Mouse (Mus musculus) retina, postnatal 7 days (tissue): ENCODE data around the gene Chd1l.
A peak's percentile ranks its signal among the peaks of the same experiment; 100 is the strongest.

ENCODE experiments used
- DNase-seq: peaks from one replicate; pipeline ENCODE4 v3.0.0-alpha.2; 2012; ENCODE audit warnings: low read depth, low spot score

Gene Chd1l

DNA sequence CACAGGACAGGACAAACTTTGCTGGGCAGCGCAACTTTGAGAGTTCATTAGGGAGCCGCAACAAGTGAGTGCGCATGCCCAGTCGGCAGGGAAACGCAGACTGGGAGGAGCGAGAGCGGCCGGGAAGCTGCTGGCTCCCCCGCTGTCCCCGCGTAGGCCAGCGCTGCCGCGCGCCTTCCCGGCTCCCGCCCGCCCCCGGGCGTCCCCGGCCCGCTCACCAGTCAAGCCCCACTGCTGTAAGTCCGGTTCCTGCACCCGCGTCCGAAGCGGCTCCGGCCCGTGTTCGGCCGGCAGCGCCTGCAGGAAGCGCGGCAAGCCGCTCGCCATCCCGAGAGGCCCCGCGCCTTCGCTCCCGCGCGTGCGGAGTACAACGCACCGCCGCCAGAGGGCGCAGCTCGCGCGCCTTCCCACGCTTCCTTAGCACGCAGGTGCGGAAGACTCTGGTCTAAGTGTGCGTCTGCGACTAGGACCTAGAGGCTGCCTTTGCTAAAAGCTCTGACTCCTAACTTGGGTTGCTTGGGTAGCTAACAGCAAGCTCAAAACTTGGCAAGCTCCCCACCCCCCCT lies at the start of gene Chd1l:
Gene Chd1l (minus strand): TSS at position 359 of the 566 bp plus-strand sequence.
- DNase-seq, result peak; percentile 84

- no peak for DNase-seq
Observed at GRCm38 (mm10) chr3:97659746-97660145, 49.7 kb upstream of the Chd1l start.

DNA sequence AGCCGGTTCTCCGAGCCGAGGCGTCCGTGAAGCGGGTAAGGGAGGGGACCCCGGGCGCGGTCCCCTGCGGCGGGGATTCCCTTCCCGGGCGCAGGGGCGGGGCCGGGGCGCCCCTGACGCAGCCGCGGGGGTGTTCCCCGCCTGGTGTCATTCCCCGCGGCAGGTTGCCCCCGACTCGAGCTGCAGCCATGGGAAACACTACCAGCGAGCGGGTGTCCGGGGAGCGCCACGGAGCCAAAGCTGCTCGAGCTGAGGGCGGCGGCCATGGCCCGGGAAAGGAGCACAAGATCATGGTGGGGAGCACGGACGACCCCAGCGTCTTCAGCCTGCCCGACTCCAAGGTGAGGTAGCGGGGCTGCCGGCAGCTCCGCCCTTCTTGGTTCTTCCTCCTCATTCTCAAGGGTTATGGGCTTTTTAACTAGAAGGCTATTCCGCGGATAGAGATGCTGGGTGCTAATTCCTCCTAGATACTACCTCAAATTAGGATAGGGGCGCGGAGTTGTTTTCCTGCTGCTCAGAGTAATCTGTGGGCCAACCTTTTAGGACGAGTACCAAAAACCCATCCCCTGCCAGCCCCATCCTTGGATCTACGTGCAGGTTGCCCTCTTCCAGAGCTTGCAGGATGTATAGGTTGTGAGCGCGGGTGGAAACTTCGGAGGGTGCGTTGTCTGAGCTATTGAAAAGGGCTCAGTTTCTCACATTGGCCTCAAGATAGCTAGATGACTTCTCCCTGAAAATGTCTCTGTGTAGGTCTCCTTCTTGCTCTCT lies 48.6 kb upstream of the Chd1l start:
- DNase-seq, result no peak

DNA sequence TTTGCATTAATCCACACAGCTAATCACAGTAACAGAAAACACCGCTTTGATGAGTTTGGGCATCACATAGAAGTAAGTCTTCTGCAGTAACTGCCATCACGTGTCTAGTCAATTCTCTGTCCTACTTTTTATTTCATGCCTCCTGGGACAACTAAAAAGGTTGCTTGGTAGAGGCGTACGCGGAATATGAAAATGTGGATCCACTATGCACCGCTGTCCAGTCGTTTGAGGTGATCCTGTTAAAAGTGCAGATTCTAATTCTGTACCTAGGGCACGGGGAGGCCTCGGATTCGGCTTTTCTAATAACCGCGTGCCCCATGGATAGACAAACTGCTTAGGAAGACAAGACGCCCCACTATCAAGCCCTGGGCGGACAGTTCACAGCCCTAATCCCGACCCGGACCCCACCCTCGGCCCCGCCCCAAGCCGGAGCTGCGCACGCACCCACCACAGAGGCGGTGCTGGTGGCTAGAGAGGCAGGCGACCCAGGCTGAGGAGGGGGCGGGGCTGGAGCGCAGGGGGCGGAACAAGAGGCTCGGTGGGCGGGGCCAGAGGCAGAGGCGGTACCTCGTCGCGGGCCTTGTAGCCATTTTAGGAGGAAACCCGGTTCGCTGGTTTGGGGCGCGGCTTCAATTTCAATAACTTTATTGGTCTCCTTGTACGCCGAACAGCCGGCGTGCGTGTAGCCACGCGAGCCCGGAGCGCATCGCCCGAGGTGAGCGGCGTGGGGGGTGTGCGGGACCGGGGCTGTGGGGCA lies 47.8 kb upstream of the Chd1l start, which contains the start of gene Prkab2:
Gene Prkab2 (plus strand): TSS at position 539 of the 757 bp plus-strand sequence.
- peak; percentile 96 for DNase-seq

DNA sequence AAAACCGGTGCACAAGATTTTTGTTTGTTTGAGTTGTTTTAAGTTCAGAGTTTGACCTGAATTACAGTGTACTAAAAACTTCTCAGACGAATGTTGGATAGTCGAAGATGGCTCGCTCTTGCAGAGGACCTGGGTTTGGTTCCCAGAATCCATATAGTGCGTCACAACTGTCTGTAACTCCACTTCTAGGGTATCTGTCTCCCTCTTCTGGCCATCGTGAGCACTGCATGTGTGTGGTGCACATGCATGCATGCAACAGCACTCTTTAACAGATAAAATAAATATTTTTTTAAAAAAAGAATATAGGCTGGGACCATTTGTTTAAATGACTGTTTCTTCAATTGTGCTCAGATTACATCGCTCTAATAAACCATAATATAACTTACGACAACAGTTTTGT lies 44.9 kb upstream of the Chd1l start:
- no peak for DNase-seq

DNA sequence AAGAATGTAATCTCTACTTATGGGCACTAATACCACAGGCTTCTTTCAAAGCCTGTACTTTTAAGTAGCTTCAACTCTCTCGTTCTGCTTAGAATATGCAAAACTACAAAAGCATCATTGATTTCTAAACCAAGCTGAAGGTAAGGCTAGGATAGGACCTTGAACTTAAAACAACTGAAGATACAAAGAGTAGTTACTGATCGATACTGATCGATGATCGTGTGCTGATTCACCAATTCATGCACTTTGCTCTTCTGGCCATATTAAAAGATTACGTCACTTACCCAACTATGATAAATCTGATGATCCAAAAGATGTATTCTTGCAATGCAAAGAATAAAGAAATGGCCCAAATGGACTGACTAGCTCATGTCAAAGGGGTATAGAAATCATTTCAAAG lies 43.8 kb upstream of the Chd1l start:
- no peak for DNase-seq

- DNase-seq, result no peak
Observed at GRCm38 (mm10) chr3:97651604-97652003, 41.6 kb upstream of the Chd1l start.

DNA sequence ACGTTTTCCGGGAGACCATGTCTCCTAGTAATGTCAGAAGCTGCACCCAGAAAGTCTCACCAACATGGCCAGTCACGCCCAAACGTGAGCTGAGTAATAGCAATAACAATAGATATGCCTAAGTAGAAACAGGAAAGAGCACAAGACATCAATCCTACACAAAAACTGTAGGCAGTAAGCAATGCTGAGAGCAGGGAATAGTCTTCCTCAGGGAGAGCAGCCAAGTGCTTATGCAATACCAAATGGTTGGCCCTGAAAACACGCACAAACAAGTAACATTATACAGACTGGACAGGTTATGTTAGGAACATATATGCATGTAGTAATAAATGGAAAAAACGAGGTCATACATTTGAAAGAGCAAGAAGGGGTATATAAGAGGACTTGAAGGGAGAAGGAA lies 39.5 kb upstream of the Chd1l start:
- no peak for DNase-seq

GRCm38 (mm10) chr3:97649022-97649421 lies 39.0 kb upstream of the Chd1l start:
- DNase-seq, result no peak

GRCm38 (mm10) chr3:97648518-97648917 lies 38.5 kb upstream of the Chd1l start:
- no peak for DNase-seq

GRCm38 (mm10) chr3:97642001-97642400 lies 32.0 kb upstream of the Chd1l start:
- no peak for DNase-seq

- DNase-seq, result no peak
Observed at GRCm38 (mm10) chr3:97641396-97641795, 31.4 kb upstream of the Chd1l start.

- no peak for DNase-seq
Observed at GRCm38 (mm10) chr3:97634288-97634761, 24.3 kb upstream of the Chd1l start.

DNA sequence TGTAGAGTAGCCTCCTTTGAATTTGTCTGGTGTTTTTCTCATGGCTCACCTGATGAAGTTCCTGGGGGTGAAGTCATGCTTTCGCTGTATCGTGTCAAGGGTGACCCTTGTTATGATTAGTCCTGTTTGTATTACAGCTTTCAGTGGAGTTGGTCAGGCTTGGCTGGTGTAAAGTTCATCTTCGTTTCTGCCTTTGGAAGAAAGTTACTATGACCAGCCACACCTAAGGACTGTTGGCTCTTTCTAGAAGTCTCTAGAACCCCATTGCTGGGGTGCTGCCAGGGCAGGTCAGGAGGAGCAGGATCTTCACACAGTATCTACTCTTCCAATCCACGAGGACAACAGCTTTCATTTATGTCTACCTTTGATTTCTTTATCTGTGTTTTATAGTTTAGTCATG lies 23.5 kb upstream of the Chd1l start:
- no peak for DNase-seq

DNA sequence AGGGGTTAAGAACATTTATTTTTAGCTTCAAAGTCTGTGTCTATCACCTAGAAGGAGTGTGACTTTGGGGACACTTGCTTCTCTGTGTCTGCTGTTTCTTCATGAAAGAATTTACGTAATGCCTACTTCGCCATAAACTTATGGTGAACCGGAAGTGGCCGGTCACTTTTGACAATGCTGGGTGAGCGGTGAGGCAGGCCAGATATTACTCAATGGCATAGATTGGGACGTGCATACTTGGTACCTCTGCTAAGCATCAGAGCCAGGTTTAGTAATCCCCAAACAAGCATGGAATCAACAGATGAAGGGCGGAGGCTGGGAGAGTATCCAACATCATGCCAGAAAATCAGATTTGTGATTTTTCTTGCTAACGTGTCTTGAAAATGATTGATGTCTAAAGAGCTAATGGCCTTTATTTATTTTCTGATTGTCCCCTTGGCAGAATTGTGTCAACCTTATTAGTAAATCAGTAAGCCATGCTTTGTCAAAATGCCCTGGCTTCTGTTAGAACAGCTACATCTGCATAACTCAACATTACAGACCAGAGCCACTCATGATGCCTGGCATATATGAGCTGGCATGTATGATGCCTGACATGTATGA lies 21.4 kb upstream of the Chd1l start:
- no peak for DNase-seq

DNA sequence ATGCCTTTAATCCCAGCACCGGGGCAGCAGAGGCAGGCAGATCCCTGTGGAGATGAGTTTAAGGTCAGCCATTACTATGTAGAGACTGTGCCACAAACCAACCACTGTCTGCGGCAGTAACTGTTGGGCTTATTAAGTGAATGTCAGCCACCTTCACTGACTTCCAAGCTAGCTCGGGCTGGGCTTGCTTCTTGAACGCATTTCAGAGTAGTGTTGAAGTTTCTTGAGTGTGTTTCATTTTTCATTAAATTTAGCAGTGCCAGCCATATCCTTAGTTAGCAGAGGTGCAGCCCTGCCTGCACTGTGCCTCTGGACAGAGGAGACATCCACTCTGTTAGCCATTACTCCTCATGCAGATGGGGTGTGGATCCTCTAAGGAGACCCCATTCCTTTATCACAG lies 20.7 kb upstream of the Chd1l start:
- DNase-seq, result no peak

- DNase-seq, result no peak
Observed at GRCm38 (mm10) chr3:97629941-97630340, 19.9 kb upstream of the Chd1l start.

DNA sequence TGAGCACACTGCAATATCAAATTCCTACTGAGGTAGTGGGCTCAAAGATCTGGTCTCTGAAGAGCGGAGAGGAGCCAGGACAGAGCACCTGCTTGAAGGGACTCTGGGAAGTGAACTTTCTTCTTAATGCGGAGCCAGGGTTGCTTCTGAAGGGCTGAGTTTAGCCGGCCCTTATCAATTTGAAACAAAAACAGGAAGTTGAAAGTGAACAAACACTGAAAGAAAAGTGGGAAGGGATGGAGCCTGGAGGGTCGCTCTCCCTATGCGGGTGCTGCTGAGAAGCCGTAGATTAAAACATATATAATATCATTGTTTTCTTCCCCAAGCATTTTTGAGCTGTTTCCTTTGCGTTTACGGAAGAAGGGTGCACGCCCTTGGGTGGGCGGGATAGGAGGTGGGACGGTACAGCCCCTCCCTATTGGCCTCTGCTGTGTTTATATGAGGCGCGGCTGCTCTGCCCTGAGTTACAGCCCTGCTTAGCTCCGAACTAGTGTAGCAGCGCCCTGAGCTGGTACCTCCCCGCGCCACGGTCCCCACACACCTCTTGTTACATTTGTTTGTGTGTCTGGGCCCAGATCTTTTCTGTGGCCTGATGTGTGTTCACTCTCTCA lies 18.5 kb upstream of the Chd1l start, which contains the start of gene Fmo5:
Gene Fmo5 (plus strand): TSS at position 414 of the 611 bp plus-strand sequence.
- no peak for DNase-seq

DNA sequence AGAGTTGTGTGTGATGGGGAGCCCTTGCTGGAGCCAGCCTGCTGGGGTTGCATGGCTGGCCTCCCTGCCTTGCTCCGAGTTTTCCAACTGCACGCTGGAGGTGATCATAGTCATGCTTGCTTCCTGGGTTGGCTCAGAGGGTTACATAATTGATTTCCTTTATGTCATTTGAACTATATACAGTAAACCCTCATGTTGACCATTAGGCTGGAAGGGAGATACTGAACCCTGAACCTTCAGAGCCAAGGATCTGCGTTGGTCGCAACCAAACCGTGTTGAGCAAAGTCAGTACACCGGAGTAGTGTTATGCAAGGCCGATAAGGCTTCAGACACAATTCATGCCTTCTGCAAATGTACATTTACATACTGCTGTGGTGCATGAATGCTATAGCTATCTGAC lies 17.9 kb upstream of the Chd1l start:
- DNase-seq, result no peak

DNA sequence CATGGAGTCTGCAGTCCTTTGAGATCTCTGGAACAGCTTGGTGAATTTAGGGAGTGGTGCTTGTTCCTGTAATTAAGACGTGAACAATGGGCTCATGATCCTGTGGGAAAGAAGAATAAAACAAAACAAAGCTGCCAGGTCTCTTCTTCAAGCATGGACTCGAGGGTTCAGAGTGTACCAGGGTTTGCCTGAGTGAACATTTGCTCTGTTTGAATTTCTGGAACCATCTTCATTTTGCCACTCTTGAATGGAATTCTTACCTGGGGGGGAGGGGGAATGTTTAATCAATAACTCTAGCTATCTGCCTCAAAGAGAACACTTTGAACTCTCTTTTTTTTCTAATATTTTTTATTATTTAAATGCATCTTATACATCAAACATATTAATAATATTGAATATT lies 14.6 kb upstream of the Chd1l start:
- DNase-seq, result no peak

GRCm38 (mm10) chr3:97620657-97621056 lies 10.7 kb upstream of the Chd1l start:
- DNase-seq, result no peak

GRCm38 (mm10) chr3:97617899-97618298 lies 7.9 kb upstream of the Chd1l start:
- DNase-seq, result no peak
